Mouse (Mus musculus) forebrain, embryonic 14.5 days (tissue): ENCODE measurements around the gene Cpt2. TPM values are rescaled to one million over a fixed set of nuclear protein-coding genes. Genes with fewer than 3 reads are reported as not detected.
A peak's percentile ranks its signal among the peaks of the same experiment; 100 is the strongest.

Experiments used
- ATAC-seq: fragments of 200-750 bp; cut with Nextera tagmentation; 2 replicates; pipeline ENCODE4 v1.8.0; 2017; ENCODE audit warnings: mild to moderate bottlenecking, moderate library complexity
- DNase-seq: peaks from one replicate; pipeline ENCODE4 v3.0.0-alpha.2; 2015; ENCODE audit warnings: low spot score
- H3K27ac ChIP-seq: fragments of 300-500 bp; sonication (generic); 2 replicates; pipeline ENCODE4 v1.5.1; 2014; ENCODE audit warnings: low read depth, mild to moderate bottlenecking, control low read depth, low read length, moderate library complexity
- H3K27me3 ChIP-seq: fragments of 300-500 bp; sonication (generic); replicated peaks from 2 replicates; pipeline ENCODE4 v1.6.1; 2014; ENCODE audit warnings: low read length, control low read depth, mixed read lengths; ENCODE audit not compliant: control insufficient read depth, insufficient read depth
- H3K36me3 ChIP-seq: fragments of 300-500 bp; sonication (generic); 2 replicates; pipeline ENCODE4 v1.6.1; 2014; ENCODE audit warnings: low read length, control low read depth; ENCODE audit not compliant: control insufficient read depth, insufficient read depth
- H3K4me1 ChIP-seq: fragments of 300-500 bp; sonication (generic); 2 replicates; pipeline ENCODE4 v1.6.1; 2014; ENCODE audit warnings: antibody characterized with exemption, low read length, control low read depth; ENCODE audit not compliant: control insufficient read depth, insufficient read depth
- H3K4me2 ChIP-seq: fragments of 300-500 bp; sonication (generic); 2 replicates; pipeline ENCODE4 v1.6.1; 2014; ENCODE audit warnings: mild to moderate bottlenecking, control low read depth, low read length
- H3K4me3 ChIP-seq: fragments of 300-500 bp; sonication (generic); 2 replicates; pipeline ENCODE4 v1.5.1; 2014; ENCODE audit warnings: low read depth, low read length, control low read depth
- H3K9ac ChIP-seq: fragments of 300-500 bp; sonication (generic); 2 replicates; pipeline ENCODE4 v1.6.1; 2014; ENCODE audit warnings: mild to moderate bottlenecking, low read length, control low read depth, moderate library complexity
- H3K9me3 ChIP-seq: fragments of 300-500 bp; sonication (generic); replicated peaks from 2 replicates; pipeline ENCODE4 v1.6.1; 2016; ENCODE audit warnings: low read length, control low read depth, mixed read lengths; ENCODE audit not compliant: control insufficient read depth
- WGBS: fragments of 180-500 bp; shearing (Covaris S2); extraction: QIAGEN DNeasy Blood & Tissue Kit; methylation state at CpG from one replicate; pipeline ENCODE4 v1.1.7; 2014; 5-methylcytosine and 5-hydroxymethylcytosine counted together
- polyA plus RNA-seq: library from polyadenylated mRNA; unstranded; fragments of >200 nt; fragmentation: Nextera tagmentation; extraction: Ambion mirVana; gene quantifications from 2 replicates; pipeline ENCODE4 v1.2.1, GENCODE M21; 2014

The Cpt2 gene
- polyA plus RNA-seq, 1 experiment from 2014 or later, result 21.0 TPM

GRCm38 (mm10) chr4:107904252-107904651, 19.2 kb downstream of the Cpt2 start:
- H3K9ac ChIP-seq, result no peak overlapping the region

GRCm38 (mm10) chr4:107900206-107900605, 23.2 kb downstream of the Cpt2 start:
- H3K27me3 ChIP-seq, result no peaks in the 10 kb centered on the region
- H3K4me2 ChIP-seq, result no peak overlapping the region
- no peak overlapping the region for H3K27ac ChIP-seq
- H3K4me1 ChIP-seq, result no peaks in the 10 kb centered on the region
- H3K4me3 ChIP-seq, result no peak overlapping the region
- H3K9me3 ChIP-seq, result no peaks in the 10 kb centered on the region
- DNase-seq (no peak), ATAC-seq (no peak)
- H3K36me3 ChIP-seq, result peaks cover 35% of the 10 kb centered on the region
- 92% methylated on average over 3 of the region's 3 CpGs for WGBS
- no peak overlapping the region for H3K9ac ChIP-seq

More at GRCm38 (mm10) chr4:107904252-107904651, 19.2 kb downstream of the Cpt2 start:
- H3K27ac ChIP-seq, result no peak overlapping the region
- no peaks in the 10 kb centered on the region for H3K9me3 ChIP-seq
- DNase-seq, result no peak
- no peak overlapping the region for H3K4me2 ChIP-seq
- 95% methylated on average over 10 of the region's 10 CpGs for WGBS
- no peaks in the 10 kb centered on the region for H3K27me3 ChIP-seq
- H3K4me3 ChIP-seq, result no peak overlapping the region
- no peak for ATAC-seq
- H3K4me1 ChIP-seq, result no peaks in the 10 kb centered on the region
- peaks cover 17% of the 10 kb centered on the region for H3K36me3 ChIP-seq

GRCm38 (mm10) chr4:107899211-107899927, 24.0 kb downstream of the Cpt2 start:
- H3K36me3 ChIP-seq, result peaks cover 42% of the 10 kb centered on the region
- DNase-seq (no peak), ATAC-seq (no peak)
- H3K4me1 ChIP-seq, result no peaks in the 10 kb centered on the region
- H3K27me3 ChIP-seq, result no peaks in the 10 kb centered on the region
- H3K9me3 ChIP-seq, result no peaks in the 10 kb centered on the region
- no peak overlapping the region for H3K4me3 ChIP-seq
- no peak overlapping the region for H3K4me2 ChIP-seq
- WGBS, result 88% methylated on average over 5 of the region's 5 CpGs
- no peak overlapping the region for H3K27ac ChIP-seq
- no peak overlapping the region for H3K9ac ChIP-seq

GRCm38 (mm10) chr4:107892663-107893062, 30.7 kb downstream of the Cpt2 start:
- Histone ChIP-seq H3K4me2 (no peak overlapping the region), H3K27me3 (no peaks in the 10 kb centered on the region), H3K27ac (no peak overlapping the region), H3K9ac (no peak overlapping the region), H3K4me1 (peaks cover 7% of the 10 kb centered on the region; the same call in 1 of the 2 replicates), H3K4me3 (no peak overlapping the region), H3K36me3 (peaks cover 55% of the 10 kb centered on the region), H3K9me3 (no peaks in the 10 kb centered on the region)
- no peak for ATAC-seq
- WGBS, result 84% methylated on average over 2 of the region's 2 CpGs
- peak; percentile 63 for DNase-seq

GRCm38 (mm10) chr4:107889731-107890432, 33.5 kb downstream of the Cpt2 start, which contains the start of gene 0610037L13Rik:
0610037L13Rik (plus strand) TSS chr4:107889813.
- Histone ChIP-seq H3K36me3 (peaks cover 51% of the 10 kb centered on the region), H3K27ac (peak within 1 kb of the TSS; percentile 88), H3K4me1 (peaks cover 7% of the 10 kb centered on the region; the same call in 1 of the 2 replicates), H3K4me3 (peak within 1 kb of the TSS; percentile 56), H3K9me3 (no peaks in the 10 kb centered on the region), H3K9ac (peak within 1 kb of the TSS; percentile 64), H3K27me3 (no peaks in the 10 kb centered on the region), H3K4me2 (peak within 1 kb of the TSS; percentile 69)
- ATAC-seq (peak; percentile 97), DNase-seq (peak; percentile 98)
- under 1% methylated on average over 45 of the region's 48 CpGs for WGBS

GRCm38 (mm10) chr4:107889385-107889730, 34.1 kb downstream of the Cpt2 start:
- peak overlapping the region; percentile 88 for H3K27ac ChIP-seq
- H3K9ac ChIP-seq, result peak overlapping the region; percentile 64
- DNase-seq, result no peak
- peak; percentile 45 for ATAC-seq
- H3K27me3 ChIP-seq, result no peaks in the 10 kb centered on the region
- WGBS, result under 1% methylated on average over 12 of the region's 12 CpGs
- peaks cover 7% of the 10 kb centered on the region; the same call in 1 of the 2 replicates for H3K4me1 ChIP-seq
- peak overlapping the region; percentile 56 for H3K4me3 ChIP-seq
- H3K9me3 ChIP-seq, result no peaks in the 10 kb centered on the region
- peaks cover 51% of the 10 kb centered on the region for H3K36me3 ChIP-seq
- peak overlapping the region; percentile 69 for H3K4me2 ChIP-seq

- Histone ChIP-seq H3K4me1 (peaks cover 7% of the 10 kb centered on the region; the same call in 1 of the 2 replicates), H3K27ac (no peak overlapping the region), H3K36me3 (peaks cover 58% of the 10 kb centered on the region), H3K4me3 (no peak overlapping the region), H3K9ac (no peak overlapping the region), H3K27me3 (no peaks in the 10 kb centered on the region), H3K9me3 (no peaks in the 10 kb centered on the region), H3K4me2 (no peak overlapping the region)
- DNase-seq, result no peak
- ATAC-seq, result no peak
- 68% methylated on average over 7 of the region's 7 CpGs for WGBS
These were observed 37.0 kb downstream of the Cpt2 start for GRCm38 (mm10) chr4:107886371-107886770.

- Histone ChIP-seq H3K27me3 (no peaks in the 10 kb centered on the region), H3K4me1 (peaks cover 5% of the 10 kb centered on the region), H3K4me3 (no peak overlapping the region), H3K9ac (no peak overlapping the region), H3K36me3 (peaks cover 55% of the 10 kb centered on the region), H3K9me3 (no peaks in the 10 kb centered on the region), H3K4me2 (no peak overlapping the region), H3K27ac (no peak overlapping the region)
- 97% methylated on average over 1 of the region's 1 CpGs for WGBS
- no peak for DNase-seq
- ATAC-seq, result no peak
These were observed 41.8 kb downstream of the Cpt2 start for GRCm38 (mm10) chr4:107881631-107882030.
